Mouse (Mus musculus): ENCODE measurements around the gene Hdac5. TPM values are rescaled to one million over a fixed set of nuclear protein-coding genes. Genes with fewer than 3 reads are reported as not detected.

Gene Hdac5
- total RNA-seq (2015; ENCODE audit: low replicate concordance) = 11.9 and 36.9 TPM in 2 replicates
- total RNA-seq (2017; ENCODE audit: low replicate concordance) = 6.4 and 9.9 TPM in 2 replicates

DNA sequence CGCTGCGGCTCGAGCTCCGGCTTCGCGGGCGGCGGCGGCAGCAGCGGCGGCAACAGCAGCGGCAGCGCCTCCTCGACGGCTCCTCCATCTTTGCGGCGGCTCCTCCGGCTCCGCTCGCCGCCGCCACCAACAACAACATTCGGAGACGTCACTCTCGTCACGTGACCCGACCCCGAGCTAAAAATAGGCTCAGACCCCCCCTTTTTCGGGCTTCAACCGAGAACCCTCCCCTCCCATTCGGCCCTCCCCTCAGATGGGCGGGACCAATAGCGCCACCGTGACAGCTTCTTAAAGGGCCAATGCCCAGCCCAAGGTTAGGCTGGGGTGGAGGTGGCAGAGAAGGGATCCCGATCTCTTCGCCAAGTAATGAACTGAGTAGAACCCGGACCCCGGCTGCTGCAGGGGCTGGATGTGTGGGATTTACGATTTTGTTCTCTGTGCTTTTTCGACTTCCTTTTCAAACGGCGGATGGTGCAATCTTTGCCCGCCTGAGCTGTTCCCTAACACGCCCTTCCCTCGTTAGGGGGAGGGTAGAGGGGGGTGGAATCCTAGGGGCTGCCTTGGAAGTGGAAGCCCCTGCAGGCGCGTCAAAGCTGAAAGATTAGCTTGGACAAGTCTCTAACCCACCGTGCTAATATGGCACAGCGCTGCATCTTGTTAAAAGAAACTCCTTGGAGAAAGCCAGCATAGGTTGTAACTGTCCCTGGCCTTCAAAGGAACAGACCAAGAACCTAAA is at the start of gene Hdac5:
Hdac5 (minus strand) TSS at position 161 of the 736 bp plus-strand sequence.
- peak; percentile 97 for ATAC-seq (replicated peaks; ENCODE audit: low FRiP score, poor library complexity, severe bottlenecking)

GRCm38 (mm10) chr11:102279595-102279994 is 49.6 kb upstream of the Hdac5 start:
- ATAC-seq (replicated peaks; ENCODE audit: low FRiP score, poor library complexity, severe bottlenecking) = no peak

DNA sequence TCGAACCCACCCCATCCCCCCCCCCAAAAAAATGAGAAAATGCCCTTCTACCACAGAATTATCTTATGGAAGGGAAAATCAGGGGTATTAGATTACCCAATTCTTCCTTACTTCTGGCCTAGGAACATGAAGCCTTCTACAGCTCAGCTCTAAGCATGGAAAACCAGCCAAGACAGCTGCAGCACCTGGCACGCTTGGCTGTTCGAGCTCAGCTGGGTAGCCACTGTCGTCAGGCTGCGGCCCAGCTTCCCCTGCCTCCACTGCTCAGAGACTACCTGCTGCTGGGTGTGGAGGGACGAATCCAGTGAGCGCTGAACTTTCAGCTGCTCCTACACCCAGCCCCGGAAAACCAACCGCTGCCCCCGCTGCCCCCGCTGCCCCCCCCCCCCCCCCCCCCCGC is 47.8 kb upstream of the Hdac5 start:
- ATAC-seq (replicated peaks; ENCODE audit: low FRiP score, poor library complexity, severe bottlenecking) = no peak

DNA sequence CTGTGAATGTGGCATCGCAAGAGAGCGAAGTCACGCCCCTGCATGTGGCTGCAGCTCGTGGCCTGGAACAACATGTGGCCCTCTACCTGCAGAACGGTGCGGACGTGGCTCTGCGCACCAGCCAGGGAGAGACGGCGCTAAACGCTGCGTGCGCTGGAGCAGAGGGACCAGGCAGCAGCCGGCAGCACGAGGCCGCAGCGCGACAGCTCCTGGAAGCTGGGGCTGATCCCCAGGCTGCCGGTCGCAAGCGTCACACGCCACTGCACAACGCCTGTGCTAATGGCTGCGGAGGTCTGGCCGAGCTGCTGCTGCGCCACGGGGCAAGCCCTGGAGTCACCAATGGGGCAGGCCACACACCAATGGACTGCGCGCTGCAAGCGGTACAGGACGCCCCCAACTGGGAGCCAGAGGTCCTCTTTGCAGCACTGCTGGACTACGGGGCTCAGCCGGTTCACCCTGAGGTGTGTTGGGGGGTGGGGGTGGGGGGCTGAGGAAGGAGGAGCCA is 46.5 kb upstream of the Hdac5 start:
- ATAC-seq (replicated peaks; ENCODE audit: low FRiP score, poor library complexity, severe bottlenecking) = no peak

DNA sequence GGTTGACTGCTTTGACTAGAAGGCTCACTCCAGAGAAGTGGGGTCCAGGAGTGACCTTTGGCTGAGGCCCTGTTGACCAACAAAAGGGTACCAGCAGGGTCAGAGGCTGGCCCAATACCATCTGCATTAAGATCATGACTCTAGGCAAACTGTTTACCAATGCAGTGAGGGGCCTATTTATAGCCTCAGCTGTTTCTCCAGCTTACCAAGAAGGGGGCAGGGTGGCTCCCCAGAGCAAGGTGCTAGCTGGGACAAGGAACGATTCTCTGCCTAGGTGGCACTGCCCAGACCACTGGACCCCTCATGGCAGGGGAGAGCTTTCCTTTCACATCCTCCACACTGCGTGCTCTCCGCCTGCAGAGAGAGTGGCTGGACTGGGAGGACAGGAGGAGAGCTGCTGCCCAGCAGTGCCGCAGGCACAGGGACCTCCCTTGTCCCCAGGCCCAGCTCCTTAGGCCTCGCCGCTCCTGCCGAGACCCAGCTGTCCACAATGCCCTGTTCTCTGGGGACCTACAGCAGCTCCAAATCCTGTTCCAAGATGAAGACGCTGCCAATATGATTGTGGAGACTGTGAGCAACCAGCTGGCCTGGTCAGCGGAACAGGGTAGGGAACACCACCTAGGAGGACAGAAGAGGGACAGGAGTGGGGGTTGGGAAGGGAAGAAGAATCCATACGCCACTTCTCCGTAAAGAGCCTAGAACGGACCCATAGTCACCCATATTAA is 38.7 kb upstream of the Hdac5 start, which contains the start of gene Asb16:
Asb16 (plus strand) TSS at position 224 of the 725 bp plus-strand sequence.
- ATAC-seq (replicated peaks; ENCODE audit: low FRiP score, poor library complexity, severe bottlenecking) = no peak

GRCm38 (mm10) chr11:102267480-102267879 is 37.5 kb upstream of the Hdac5 start:
- ATAC-seq (replicated peaks; ENCODE audit: low FRiP score, poor library complexity, severe bottlenecking) = peak; percentile 69

GRCm38 (mm10) chr11:102266631-102267355 is 36.8 kb upstream of the Hdac5 start:
- no peak for ATAC-seq (replicated peaks; ENCODE audit: low FRiP score, poor library complexity, severe bottlenecking)

DNA sequence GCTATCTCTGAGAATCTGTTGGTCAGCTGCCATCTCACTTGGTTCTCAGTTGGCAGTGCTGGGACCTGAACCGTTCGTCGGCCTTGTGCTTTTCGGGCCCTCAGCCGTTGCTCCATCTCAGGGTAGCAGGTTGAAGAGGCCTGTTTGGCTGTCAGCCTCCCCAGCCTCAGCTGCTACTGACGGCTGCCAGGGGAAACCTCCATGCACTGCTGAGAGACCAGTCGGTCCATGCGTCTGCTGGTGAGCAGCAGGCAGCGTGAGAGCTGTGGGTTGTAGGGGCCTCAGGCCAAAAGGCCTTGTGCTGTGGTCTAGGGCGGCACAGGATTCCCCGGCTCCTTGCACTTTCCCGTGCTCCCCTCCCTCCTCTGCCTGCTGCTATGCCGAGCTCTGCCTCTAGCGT is 35.9 kb upstream of the Hdac5 start:
- ATAC-seq (replicated peaks; ENCODE audit: low FRiP score, poor library complexity, severe bottlenecking) = no peak

- no peak for ATAC-seq (replicated peaks; ENCODE audit: low FRiP score, poor library complexity, severe bottlenecking)
These were observed 33.2 kb upstream of the Hdac5 start for GRCm38 (mm10) chr11:102263211-102263610.

DNA sequence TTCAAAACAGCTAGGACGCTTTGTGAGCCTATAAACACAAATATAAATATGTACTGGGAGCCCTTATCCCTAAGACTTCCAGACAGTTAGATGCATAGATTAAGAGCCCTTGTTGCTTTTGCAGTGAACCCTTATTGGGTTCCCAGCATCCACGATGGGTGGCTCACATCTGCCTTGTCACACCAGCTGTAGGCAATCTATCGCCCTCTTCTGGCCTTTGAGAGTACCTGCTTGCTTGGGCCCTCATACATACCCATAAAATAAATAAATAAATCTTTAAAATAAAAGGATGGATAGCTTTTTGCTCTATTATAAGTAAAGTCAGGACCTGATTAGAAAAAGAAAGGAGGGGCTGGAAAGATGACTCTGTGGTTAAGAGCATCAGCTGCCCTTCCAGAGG is 28.6 kb upstream of the Hdac5 start:
- ATAC-seq (replicated peaks; ENCODE audit: low FRiP score, poor library complexity, severe bottlenecking) = no peak

- ATAC-seq (replicated peaks; ENCODE audit: low FRiP score, poor library complexity, severe bottlenecking) = no peak
These were observed 28.1 kb upstream of the Hdac5 start for GRCm38 (mm10) chr11:102258095-102258494.

DNA sequence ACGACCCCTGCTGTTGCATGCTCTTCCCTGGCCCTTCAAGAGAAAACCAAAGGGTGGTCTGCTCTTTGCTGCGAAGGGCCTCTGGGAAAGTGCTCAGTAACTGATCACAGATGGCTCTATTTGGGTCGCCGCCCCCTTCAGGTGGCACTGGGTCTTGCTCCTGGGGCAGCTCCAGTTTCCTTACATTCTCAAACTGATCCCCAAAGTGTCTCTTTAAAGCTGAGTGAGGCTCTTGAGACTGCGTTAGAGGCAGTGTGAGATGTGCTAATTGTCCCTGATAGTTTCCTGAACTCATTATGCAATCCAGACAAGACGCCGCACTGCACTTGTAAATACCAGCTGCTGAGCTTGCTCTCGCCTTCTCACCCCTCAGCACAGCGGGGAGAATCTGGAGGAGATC is 27.5 kb upstream of the Hdac5 start:
- ATAC-seq (replicated peaks; ENCODE audit: low FRiP score, poor library complexity, severe bottlenecking) = no peak

DNA sequence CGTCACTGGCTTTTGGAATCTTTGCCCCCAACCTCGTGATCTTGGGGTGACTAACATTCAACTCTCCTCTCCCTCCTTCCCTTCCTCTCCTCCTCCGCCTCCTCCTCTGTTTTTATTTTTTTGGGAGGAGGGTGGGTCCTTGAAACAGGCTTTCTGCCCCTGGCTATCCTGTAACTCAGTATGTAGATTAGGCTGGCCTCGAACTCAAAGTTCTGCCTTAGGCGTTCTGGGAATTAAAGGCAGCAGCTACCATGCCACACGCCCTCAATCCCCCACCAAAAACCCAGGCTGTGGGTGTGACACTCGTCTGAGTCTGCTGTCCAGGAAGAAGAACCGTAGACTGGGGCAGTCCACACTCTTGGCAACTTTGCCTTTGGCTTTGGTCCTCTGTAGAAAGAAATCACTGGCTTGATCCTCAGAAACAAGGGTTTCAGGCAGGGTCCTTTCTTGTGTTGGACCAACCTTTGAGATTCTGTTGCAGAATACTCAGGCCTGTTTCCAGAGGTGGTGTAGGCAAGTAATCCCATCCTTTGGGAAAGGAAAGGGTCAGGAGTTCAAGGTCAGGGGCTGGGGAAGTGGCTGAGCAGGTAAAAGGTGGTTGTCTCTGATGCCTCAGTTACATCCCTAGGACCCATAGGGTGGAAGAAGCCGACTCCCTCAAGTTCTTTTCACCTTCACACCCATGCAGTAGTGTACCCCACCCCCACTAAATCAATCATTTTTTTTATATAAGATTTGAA is 19.6 kb upstream of the Hdac5 start:
- peak; percentile 36 for ATAC-seq (replicated peaks; ENCODE audit: low FRiP score, poor library complexity, severe bottlenecking)

DNA sequence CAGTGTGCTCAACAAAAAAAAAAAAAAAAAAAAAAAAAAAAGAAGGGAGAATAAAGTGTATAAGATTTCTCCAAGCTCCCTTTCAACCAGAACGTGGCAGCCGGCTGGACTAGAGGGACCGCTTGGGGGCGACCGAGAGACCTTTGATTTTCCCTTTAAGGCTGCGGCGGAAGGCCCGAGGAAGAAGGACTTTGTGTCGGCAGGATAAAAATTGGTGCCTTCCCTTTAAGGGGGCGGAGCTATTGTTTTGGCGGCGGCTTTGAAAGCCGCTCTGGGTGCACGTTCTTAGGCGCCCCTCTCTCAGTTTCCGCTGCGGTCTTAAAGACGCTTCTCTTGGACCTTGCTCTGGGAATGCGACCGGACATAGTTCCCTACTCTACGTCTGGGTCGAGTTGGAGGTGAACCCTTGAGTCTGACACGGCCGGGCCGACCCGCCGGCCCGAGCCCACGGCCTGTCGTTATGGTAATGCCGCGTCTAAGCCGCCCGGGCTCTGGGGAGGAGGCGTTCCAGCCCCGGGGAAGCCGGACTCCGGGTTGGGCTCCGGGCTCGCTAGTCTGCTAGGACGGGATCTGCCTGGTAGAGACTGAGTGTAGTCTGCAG is 18.8 kb upstream of the Hdac5 start, which contains the start of gene BC030867:
BC030867 (plus strand) TSS at position 253 of the 601 bp plus-strand sequence.
- ATAC-seq (replicated peaks; ENCODE audit: low FRiP score, poor library complexity, severe bottlenecking) = peak; percentile 91

GRCm38 (mm10) chr11:102246871-102247270 is 16.9 kb upstream of the Hdac5 start:
- ATAC-seq (replicated peaks; ENCODE audit: low FRiP score, poor library complexity, severe bottlenecking) = no peak

GRCm38 (mm10) chr11:102246273-102246635 is 16.3 kb upstream of the Hdac5 start:
- no peak for ATAC-seq (replicated peaks; ENCODE audit: low FRiP score, poor library complexity, severe bottlenecking)

GRCm38 (mm10) chr11:102245581-102246272 is 15.8 kb upstream of the Hdac5 start:
- no peak for ATAC-seq (replicated peaks; ENCODE audit: low FRiP score, poor library complexity, severe bottlenecking)

DNA sequence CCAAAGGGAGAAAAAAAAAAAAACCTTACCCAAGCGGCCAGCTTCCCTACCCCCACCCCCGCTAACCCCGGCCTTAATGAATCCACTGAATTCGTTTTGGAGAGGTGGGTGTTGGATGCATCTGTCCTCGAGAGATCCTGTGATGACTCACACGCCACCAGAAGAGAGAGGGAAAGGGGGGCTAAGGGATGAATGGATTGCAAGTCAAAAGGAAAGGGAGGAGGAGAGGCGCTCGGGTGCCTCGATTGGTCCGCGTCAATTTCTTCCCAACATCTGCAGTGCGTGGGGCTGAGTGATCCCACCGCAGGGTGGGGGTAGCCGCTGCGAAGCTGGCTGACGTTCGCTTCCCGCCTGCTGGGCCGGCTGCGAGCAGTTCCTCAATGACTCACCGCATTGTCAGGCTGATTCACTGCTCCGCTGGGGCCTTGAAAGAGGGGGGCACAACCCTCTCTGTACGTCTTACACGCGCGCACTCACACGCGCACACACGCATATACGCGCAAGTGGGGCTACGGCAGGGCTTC is 15.0 kb upstream of the Hdac5 start:
- ATAC-seq (replicated peaks; ENCODE audit: low FRiP score, poor library complexity, severe bottlenecking) = no peak

All from erythroid progenitor cell, adult 5-6 weeks (primary cell).